Mouse (Mus musculus) embryonic facial prominence, embryonic 11.5 days (tissue): Measurements from ENCODE around the gene Tfeb. TPM values are rescaled to one million over a fixed set of nuclear protein-coding genes. Genes with fewer than 3 reads are reported as not detected.
A peak's percentile ranks its signal among the peaks of the same experiment; 100 is the strongest.

ENCODE experiments used
- ATAC-seq: fragments of 200-750 bp; cut with Nextera tagmentation; replicated peaks from 2 replicates; pipeline ENCODE4 v1.8.0; 2017; ENCODE audit warnings: low read depth; ENCODE audit not compliant: insufficient number of reproducible peaks, low FRiP score, low TSS enrichment
- DNase-seq: peaks from one replicate; pipeline ENCODE4 v3.0.0-alpha.2; 2015; ENCODE audit warnings: low spot score
- H3K27ac ChIP-seq: fragments of 300-500 bp; sonication (generic); replicated peaks from 2 replicates; pipeline ENCODE4 v1.5.1; 2014; ENCODE audit warnings: mild to moderate bottlenecking, low read depth, low read length, control low read depth
- H3K27me3 ChIP-seq: fragments of 300-500 bp; sonication (generic); 2 replicates; pipeline ENCODE4 v1.6.1; 2014; ENCODE audit warnings: mild to moderate bottlenecking, low read length, moderate library complexity, mixed read lengths; ENCODE audit not compliant: control insufficient read depth, insufficient read depth
- H3K36me3 ChIP-seq: fragments of 300-500 bp; sonication (generic); replicated peaks from 2 replicates; pipeline ENCODE4 v1.6.1; 2014; ENCODE audit warnings: low read depth, mild to moderate bottlenecking, low read length, moderate library complexity, mixed read lengths; ENCODE audit not compliant: control insufficient read depth, insufficient read depth
- H3K4me1 ChIP-seq: fragments of 300-500 bp; sonication (generic); 2 replicates; pipeline ENCODE4 v1.6.1; 2014; ENCODE audit warnings: low read length, mixed read lengths; ENCODE audit not compliant: control insufficient read depth, insufficient read depth
- H3K4me2 ChIP-seq: fragments of 300-500 bp; sonication (generic); 2 replicates; pipeline ENCODE4 v1.6.1; 2014; ENCODE audit warnings: low read depth, mild to moderate bottlenecking, control low read depth, low read length, moderate library complexity
- H3K4me3 ChIP-seq: fragments of 300-500 bp; sonication (generic); 2 replicates; pipeline ENCODE4 v1.5.1; 2014; ENCODE audit warnings: low read depth, low read length, control low read depth
- H3K9ac ChIP-seq: fragments of 300-500 bp; sonication (generic); replicated peaks from 2 replicates; pipeline ENCODE4 v1.6.1; 2014; ENCODE audit warnings: mild to moderate bottlenecking, control low read depth, low read length
- H3K9me3 ChIP-seq: fragments of 300-500 bp; sonication (generic); replicated peaks from 2 replicates; pipeline ENCODE4 v1.6.1; 2016; ENCODE audit warnings: mild to moderate bottlenecking, low read length, inconsistent platforms, mixed read lengths; ENCODE audit not compliant: control insufficient read depth
- WGBS: fragments of 180-500 bp; shearing (Covaris S2); extraction: QIAGEN DNeasy Blood & Tissue Kit; methylation state at CpG from one replicate; pipeline ENCODE4 v1.1.7; 2014; 5-methylcytosine and 5-hydroxymethylcytosine counted together
- polyA plus RNA-seq: library from polyadenylated mRNA; unstranded; fragments of >200 nt; fragmentation: Nextera tagmentation; extraction: Ambion mirVana; gene quantifications from 2 replicates; pipeline ENCODE4 v1.2.1, GENCODE M21; 2014

Tfeb gene
- polyA plus RNA-seq, 1 experiment from 2014 or later, result 2.1 TPM

GRCm38 (mm10) chr17:47834482-47834767 is 97.6 kb downstream of the Tfeb start, which contains the start of gene Mdfi:
TSS of gene Mdfi (minus strand) at chr17:47834691.
- H3K9ac ChIP-seq, result peak within 1 kb of the TSS; percentile 53
- 3% methylated on average over 18 of the region's 18 CpGs for WGBS
- peak; percentile 27 for DNase-seq
- H3K4me2 ChIP-seq, result peak within 1 kb of the TSS; percentile 85
- H3K36me3 ChIP-seq, result no peaks in the 10 kb centered on the region; the same call in 1 of the 2 replicates
- peaks cover 3% of the 10 kb centered on the region for H3K27me3 ChIP-seq
- H3K4me3 ChIP-seq, result peak within 1 kb of the TSS; percentile 94
- peaks cover 9% of the 10 kb centered on the region for H3K4me1 ChIP-seq
- peak within 1 kb of the TSS; percentile 75 for H3K27ac ChIP-seq
- no peak for ATAC-seq
- no peaks in the 10 kb centered on the region for H3K9me3 ChIP-seq

GRCm38 (mm10) chr17:47837808-47838207 is 101.0 kb downstream of the Tfeb start:
- H3K4me3 ChIP-seq, result no peak overlapping the region
- H3K4me2 ChIP-seq, result no peak overlapping the region
- DNase-seq, result no peak
- no peaks in the 10 kb centered on the region for H3K36me3 ChIP-seq
- WGBS, result 51% methylated on average over 6 of the region's 6 CpGs
- peaks cover 3% of the 10 kb centered on the region for H3K27me3 ChIP-seq
- H3K4me1 ChIP-seq, result peaks cover 3% of the 10 kb centered on the region; the same call in 1 of the 2 replicates
- ATAC-seq, result no peak
- no peak overlapping the region for H3K27ac ChIP-seq
- H3K9me3 ChIP-seq, result no peaks in the 10 kb centered on the region
- no peak overlapping the region for H3K9ac ChIP-seq

- DNase-seq (no peak), ATAC-seq (no peak)
- 92% methylated on average over 8 of the region's 8 CpGs for WGBS
- no peak overlapping the region for H3K27ac ChIP-seq
- no peak overlapping the region for H3K4me3 ChIP-seq
- no peaks in the 10 kb centered on the region for H3K27me3 ChIP-seq
- H3K4me1 ChIP-seq, result no peaks in the 10 kb centered on the region
- no peak overlapping the region for H3K9ac ChIP-seq
- no peaks in the 10 kb centered on the region for H3K36me3 ChIP-seq
- H3K4me2 ChIP-seq, result no peak overlapping the region
- H3K9me3 ChIP-seq, result no peaks in the 10 kb centered on the region
These were observed 104.7 kb downstream of the Tfeb start for GRCm38 (mm10) chr17:47841521-47841920.

Other genes with a start within 250 kb of the Tfeb start
- gene Taf8, start 234.7 kb upstream of the Tfeb start, polyA plus RNA-seq, result 27.6 and 29.4 TPM in 2 replicates
- 291 and 294 TPM in 2 replicates for gene Ccnd3, start 232.0 kb upstream of the Tfeb start, polyA plus RNA-seq
- gene Bysl, start 125.5 kb upstream of the Tfeb start, polyA plus RNA-seq, result 30.4 and 31.4 TPM in 2 replicates
- gene Med20, start 125.4 kb upstream of the Tfeb start, polyA plus RNA-seq, result 47.1 and 48.0 TPM in 2 replicates
- gene Gm20517, start 125.4 kb upstream of the Tfeb start, polyA plus RNA-seq, result 0.98 and 1.9 TPM in 2 replicates
- 4.3 and 5.2 TPM in 2 replicates for gene Usp49, start 106.3 kb upstream of the Tfeb start, polyA plus RNA-seq
- 394 and 398 TPM in 2 replicates for gene Tomm6, start 48.6 kb upstream of the Tfeb start, polyA plus RNA-seq
- gene Frs3, start 48.0 kb upstream of the Tfeb start, polyA plus RNA-seq, result 3.5 and 3.6 TPM in 2 replicates
- gene Gm21981, start 42.6 kb upstream of the Tfeb start, polyA plus RNA-seq, result 1.7 and 2.4 TPM in 2 replicates
- 0.27 and 0.89 TPM in 2 replicates for gene Prickle4, start 42.3 kb upstream of the Tfeb start, polyA plus RNA-seq
- 0.15 TPM in 1 of 2 replicates, not detected in the other for gene Pgc, start 10.2 kb upstream of the Tfeb start, polyA plus RNA-seq
- 75.2 and 95.7 TPM in 2 replicates for gene Mdfi, start 97.7 kb downstream of the Tfeb start, polyA plus RNA-seq
- 29.0 and 32.4 TPM in 2 replicates for gene Foxp4, start 187.6 kb downstream of the Tfeb start, polyA plus RNA-seq